8 mouse cellular contexts compared by ENCODE assay signal in genomic region chr4:131919506-131920140, GRCm38 (mm10). TPM values are rescaled to one million over a fixed set of nuclear protein-coding genes. Genes with fewer than 3 reads are reported as not detected.
DNase-seq lines count a peak whose midpoint lies in the region; ATAC-seq and TF ChIP-seq lines count a peak whose summit lies in the region.

No protein-coding gene starts in this region.

- H3K4me1 ChIP-seq in heart, adult 2 months (ENCODE audit: control insufficient read depth, insufficient read depth, low read length), result peaks cover 12% of the 10 kb centered on the region
- H3K4me1 ChIP-seq in midbrain, embryonic 10.5 days, result peaks cover 71% of the 10 kb centered on the region
- H3K4me1 ChIP-seq in midbrain, embryonic 16.5 days (ENCODE audit: control insufficient read depth, insufficient read depth, low read length), result peaks cover 25% of the 10 kb centered on the region
- peaks cover 84% of the 10 kb centered on the region for H3K4me1 ChIP-seq in limb, embryonic 12.5 days (replicated peaks)
- H3K4me1 ChIP-seq in stomach, embryonic 14.5 days (ENCODE audit: control insufficient read depth, insufficient read depth, low read length), result peaks cover 34% of the 10 kb centered on the region

- no peak for TF ChIP-seq EP300 in heart, adult 2 months (IDR thresholded peaks at IDR 0.05; ENCODE audit: insufficient read depth, low read depth, low read length)

- no peak for ATAC-seq in midbrain, embryonic 16.5 days
- ATAC-seq in limb, embryonic 12.5 days (ENCODE audit: insufficient number of reproducible peaks, insufficient read depth, low FRiP score, low TSS enrichment, low read depth), result no peak
- ATAC-seq in stomach, embryonic 14.5 days (ENCODE audit: insufficient number of reproducible peaks, insufficient read depth, low FRiP score, low read depth), result no peak

- H3K27ac ChIP-seq in heart, adult 2 months, result peak overlapping the region; percentile 84
- peak overlapping the region; percentile 75; the same call in 1 of the 2 replicates for H3K27ac ChIP-seq in midbrain, embryonic 10.5 days (replicated peaks)
- H3K27ac ChIP-seq in midbrain, embryonic 16.5 days (ENCODE audit: low read length), result no peak overlapping the region
- H3K27ac ChIP-seq in limb, embryonic 12.5 days, result peak overlapping the region; percentile 87
- no peak overlapping the region for H3K27ac ChIP-seq in stomach, embryonic 14.5 days (ENCODE audit: low read length)

- H3K4me2 ChIP-seq in midbrain, embryonic 16.5 days (ENCODE audit: low read length), result no peak overlapping the region
- peak overlapping the region; percentile 88 for H3K4me2 ChIP-seq in limb, embryonic 12.5 days
- H3K4me2 ChIP-seq in stomach, embryonic 14.5 days (replicated peaks; ENCODE audit: low read depth, low read length), result peak overlapping the region; percentile 90; the same call in 1 of the 2 replicates

- peak overlapping the region; percentile 78; the same call in 1 of the 2 replicates for H3K9ac ChIP-seq in heart, adult 2 months (ENCODE audit: low read depth, low read length)
- H3K9ac ChIP-seq in midbrain, embryonic 16.5 days (ENCODE audit: low read depth, low read length), result no peak overlapping the region
- H3K9ac ChIP-seq in limb, embryonic 12.5 days (replicated peaks), result peak overlapping the region; percentile 83
- no peak overlapping the region for H3K9ac ChIP-seq in stomach, embryonic 14.5 days (replicated peaks; ENCODE audit: low read depth, low read length)

- TF ChIP-seq CTCF in heart, adult 2 months (IDR thresholded peaks at IDR 0.05), result no peak

- no peaks in the 10 kb centered on the region for H3K79me2 ChIP-seq in heart, adult 2 months (replicated peaks; ENCODE audit: control insufficient read depth, insufficient read depth, low read length)

- 50% methylated on average over 15 of the region's 15 CpGs for WGBS in heart, adult 2 months
- 8% methylated on average over 15 of the region's 15 CpGs for WGBS in midbrain, embryonic 10.5 days
- WGBS in midbrain, embryonic 16.5 days, result 21% methylated on average over 15 of the region's 15 CpGs
- WGBS in limb, embryonic 12.5 days, result 5% methylated on average over 15 of the region's 15 CpGs
- 27% methylated on average over 15 of the region's 15 CpGs for WGBS in stomach, embryonic 14.5 days

- TF ChIP-seq POLR2A in heart, adult 2 months (IDR thresholded peaks at IDR 0.05; ENCODE audit: insufficient read depth, low read depth, low read length), result no peak

- no peak for DNase-seq in heart, adult 2 months
- DNase-seq in heart, adult 18-20 months, result no peak
- DNase-seq in midbrain, embryonic 10.5 days (ENCODE audit: low spot score), result no peak
- no peak for DNase-seq in thymus, adult 18-20 months
- no peak for DNase-seq in gastrocnemius, postnatal 4 days (ENCODE audit: low spot score in 2 of 2)

- H3K27me3 ChIP-seq in heart, adult 2 months (ENCODE audit: control insufficient read depth, insufficient read depth, low read length), result no peaks in the 10 kb centered on the region
- peaks cover 100% of the 10 kb centered on the region for H3K27me3 ChIP-seq in midbrain, embryonic 10.5 days (ENCODE audit: low read depth, poor library complexity, severe bottlenecking)
- H3K27me3 ChIP-seq in midbrain, embryonic 16.5 days (ENCODE audit: control insufficient read depth, insufficient read depth, low read depth, low read length), result peaks cover 67% of the 10 kb centered on the region
- peaks cover 79% of the 10 kb centered on the region for H3K27me3 ChIP-seq in limb, embryonic 12.5 days
- peaks cover 28% of the 10 kb centered on the region for H3K27me3 ChIP-seq in stomach, embryonic 14.5 days (ENCODE audit: control insufficient read depth, insufficient read depth, low read length)

- intact Hi-C loops in heart, adult 2 months (cut with DNase I), result loop anchor here (5.0 kb wide), 1 partner anchor 48 kb away; no protein-coding TSS in a partner anchor

- H3K4me3 ChIP-seq in heart, adult 2 months, result peak overlapping the region; percentile 75
- H3K4me3 ChIP-seq in midbrain, embryonic 10.5 days, result peak overlapping the region; percentile 60
- H3K4me3 ChIP-seq in midbrain, embryonic 16.5 days (ENCODE audit: low read depth, low read length), result no peak overlapping the region
- peak overlapping the region; percentile 67 for H3K4me3 ChIP-seq in limb, embryonic 12.5 days (replicated peaks)
- H3K4me3 ChIP-seq in stomach, embryonic 14.5 days (ENCODE audit: low read depth, low read length), result peak overlapping the region; percentile 56; the same call in 1 of the 2 replicates

- no peaks in the 10 kb centered on the region for H3K9me3 ChIP-seq in midbrain, embryonic 10.5 days (replicated peaks)
- H3K9me3 ChIP-seq in midbrain, embryonic 16.5 days (replicated peaks; ENCODE audit: control insufficient read depth, low read length, poor library complexity, severe bottlenecking), result no peaks in the 10 kb centered on the region
- no peaks in the 10 kb centered on the region for H3K9me3 ChIP-seq in limb, embryonic 12.5 days
- no peaks in the 10 kb centered on the region for H3K9me3 ChIP-seq in stomach, embryonic 14.5 days (ENCODE audit: control insufficient read depth, low read depth, low read length)

- H3K36me3 ChIP-seq in heart, adult 2 months (ENCODE audit: control insufficient read depth, insufficient read depth, low read length), result no peaks in the 10 kb centered on the region
- peaks cover 19% of the 10 kb centered on the region for H3K36me3 ChIP-seq in midbrain, embryonic 10.5 days
- no peaks in the 10 kb centered on the region for H3K36me3 ChIP-seq in midbrain, embryonic 16.5 days (ENCODE audit: control insufficient read depth, insufficient read depth, low read length)
- peaks cover 20% of the 10 kb centered on the region for H3K36me3 ChIP-seq in limb, embryonic 12.5 days
- peaks cover 4% of the 10 kb centered on the region; the same call in 1 of the 2 replicates for H3K36me3 ChIP-seq in stomach, embryonic 14.5 days (ENCODE audit: control insufficient read depth, insufficient read depth, low read length)

RNA-seq across cellular contexts. Expression of gene Tmem200b, which starts 1.9 kb away (rescaled TPM):
- total RNA-seq in heart, adult 2 months (2021), result 1 to 10 TPM; 7.3 to 7.4 TPM
- polyA plus RNA-seq in heart, adult 2 months (2012; rRNA removed), result 6.9 and 10.4 TPM in 2 replicates
- total RNA-seq in heart, adult 18-20 months (2021), result 1 to 10 TPM; 5.6 to 6.7 TPM
- polyA plus RNA-seq in midbrain, embryonic 10.5 days (2016; fragmentation: Nextera tagmentation; extraction: Ambion mirVana), result 0.39 and 0.49 TPM in 2 replicates
- 0.18 TPM in 1 of 2 replicates, not detected in the other for polyA plus RNA-seq in midbrain, embryonic 16.5 days (2015; fragmentation: Nextera tagmentation; extraction: Ambion mirVana)
- 2.2 and 2.5 TPM in 2 replicates for polyA plus RNA-seq in limb, embryonic 12.5 days (2016; fragmentation: Nextera tagmentation; extraction: Ambion mirVana)
- polyA plus RNA-seq in stomach, embryonic 14.5 days (2014; fragmentation: Nextera tagmentation; extraction: Ambion mirVana), result 0.71 and 1.4 TPM in 2 replicates
- total RNA-seq in gastrocnemius, postnatal 4 days (2021), result 10 to 100 TPM in 1 of 2 experiments, 1 to 10 TPM in 1; 9.9 to 10.4 TPM

RNA-seq across cellular contexts. Expression of gene Srsf4, which starts 46.2 kb away (rescaled TPM):
- 10 to 100 TPM; 31.9 to 34.9 TPM for total RNA-seq in heart, adult 2 months (2021)
- polyA plus RNA-seq in heart, adult 2 months (2012; rRNA removed), result 20.4 and 22.4 TPM in 2 replicates
- total RNA-seq in heart, adult 18-20 months (2021), result 10 to 100 TPM; 31.2 to 32.9 TPM
- 147 and 157 TPM in 2 replicates for polyA plus RNA-seq in midbrain, embryonic 10.5 days (2016; fragmentation: Nextera tagmentation; extraction: Ambion mirVana)
- 100 and 112 TPM in 2 replicates for polyA plus RNA-seq in midbrain, embryonic 16.5 days (2015; fragmentation: Nextera tagmentation; extraction: Ambion mirVana)
- polyA plus RNA-seq in limb, embryonic 12.5 days (2016; fragmentation: Nextera tagmentation; extraction: Ambion mirVana), result 158 and 162 TPM in 2 replicates
- polyA plus RNA-seq in stomach, embryonic 14.5 days (2014; fragmentation: Nextera tagmentation; extraction: Ambion mirVana), result 95.3 and 104 TPM in 2 replicates
- total RNA-seq in gastrocnemius, postnatal 4 days (2021), result 10 to 100 TPM; 64.3 to 69.4 TPM

Comparison
In these comparisons a context has a peak if more than half of its experiments do, and no peak if none do; other contexts are left out.
1. H3K27ac ChIP-seq: peak in heart, adult 2 months (single experiment), midbrain, embryonic 10.5 days (single experiment) and limb, embryonic 12.5 days (single experiment); none in midbrain, embryonic 16.5 days (single experiment) and stomach, embryonic 14.5 days (single experiment).
2. H3K9ac ChIP-seq: peak in heart, adult 2 months (single experiment) and limb, embryonic 12.5 days (single experiment); none in midbrain, embryonic 16.5 days (single experiment) and stomach, embryonic 14.5 days (single experiment).